Mouse (Mus musculus) spleen, postnatal 10 days (tissue): ENCODE data around the gene Cep63.

Source experiments
- DNase-seq, 2 experiments: peaks; one replicate each; pipeline ENCODE4 v3.0.0; 2021 to 2022; ENCODE audit warnings: low spot score in 2 of 2

The Cep63 gene

GRCm38 (mm10) chr9:102625983-102626838, at the start of gene Cep63, which contains the start of gene Anapc13:
Gene Cep63, minus strand, starts transcription at chr9:102626534.
Gene Anapc13, plus strand, starts transcription at chr9:102626296.
- DNase-seq, result peak; percentile 97 to 99

- no peak for DNase-seq
Observed at GRCm38 (mm10) chr9:102675922-102676321, 49.6 kb upstream of the Cep63 start.

GRCm38 (mm10) chr9:102673381-102673780, 47.0 kb upstream of the Cep63 start:
- no peak for DNase-seq

- DNase-seq, result no peak
Observed at GRCm38 (mm10) chr9:102668906-102669305, 42.6 kb upstream of the Cep63 start.

GRCm38 (mm10) chr9:102668115-102668514, 41.8 kb upstream of the Cep63 start:
- no peak for DNase-seq

GRCm38 (mm10) chr9:102656355-102657095, 30.2 kb upstream of the Cep63 start:
- no peak for DNase-seq

GRCm38 (mm10) chr9:102651199-102651720, 24.9 kb upstream of the Cep63 start:
- DNase-seq, result no peak

GRCm38 (mm10) chr9:102650637-102651036, 24.3 kb upstream of the Cep63 start:
- DNase-seq, result no peak

GRCm38 (mm10) chr9:102649917-102650527, 23.7 kb upstream of the Cep63 start:
- no peak for DNase-seq

GRCm38 (mm10) chr9:102647010-102647409, 20.7 kb upstream of the Cep63 start:
- no peak for DNase-seq

GRCm38 (mm10) chr9:102645119-102645695, 18.9 kb upstream of the Cep63 start:
- no peak for DNase-seq

GRCm38 (mm10) chr9:102643486-102644101, 17.3 kb upstream of the Cep63 start:
- DNase-seq, result no peak

- DNase-seq, result no peak
Observed at GRCm38 (mm10) chr9:102643071-102643485, 16.7 kb upstream of the Cep63 start.

- no peak for DNase-seq
Observed at GRCm38 (mm10) chr9:102641531-102641930, 15.2 kb upstream of the Cep63 start.

- DNase-seq, result no peak
Observed at GRCm38 (mm10) chr9:102639510-102639909, 13.2 kb upstream of the Cep63 start.

GRCm38 (mm10) chr9:102638963-102639362, 12.6 kb upstream of the Cep63 start:
- no peak for DNase-seq

- no peak for DNase-seq
Observed at GRCm38 (mm10) chr9:102637115-102637514, 10.8 kb upstream of the Cep63 start.

GRCm38 (mm10) chr9:102636553-102636952, 10.2 kb upstream of the Cep63 start:
- DNase-seq, result peak; percentile 24 to 63

- no peak for DNase-seq
Observed at GRCm38 (mm10) chr9:102634453-102634852, 8.1 kb upstream of the Cep63 start.

- DNase-seq, result peak in 1 of 2 experiments; percentile 61
Observed at GRCm38 (mm10) chr9:102632923-102633537, 6.7 kb upstream of the Cep63 start.

GRCm38 (mm10) chr9:102632173-102632572, 5.8 kb upstream of the Cep63 start:
- DNase-seq, result no peak
